In the genomic region with DNA sequence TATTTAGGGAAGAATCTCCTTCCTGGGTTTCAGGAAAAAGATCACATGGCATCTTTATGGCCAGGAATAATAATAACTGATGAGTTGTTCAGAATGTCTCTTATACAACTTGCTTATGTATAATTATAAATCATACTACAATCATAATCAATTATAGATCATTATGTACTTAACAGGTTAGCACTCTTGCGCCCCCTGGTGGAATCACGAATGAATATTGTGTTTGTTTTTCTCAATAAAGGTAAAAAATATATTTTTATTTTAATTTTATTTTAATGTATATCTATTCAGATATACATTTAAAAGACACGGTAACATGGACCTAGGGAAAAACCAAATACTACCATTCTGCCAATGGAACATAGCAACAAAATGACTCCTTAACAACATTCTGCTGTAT, we compare ENCODE assay signal across 8 mouse cellular contexts.
DNase-seq lines count a peak whose midpoint lies in the region; ATAC-seq lines count a peak whose summit lies in the region.

No protein-coding gene starts in this region.

- DNase-seq in heart, postnatal 4 days: peak; percentile 36
- DNase-seq in heart, adult 9 months (ENCODE audit: low spot score in 2 of 2): no peak
- DNase-seq in urinary bladder, postnatal 14 days (ENCODE audit: low spot score): peak; percentile 29
- DNase-seq in urinary bladder, postnatal 4 days (ENCODE audit: low spot score in 2 of 2): no peak
- peak; percentile 7 for DNase-seq in embryo, embryonic 9.5 days (ENCODE audit: extremely low spot score)
- peak; percentile 26 for DNase-seq in thymus, postnatal 0 days (ENCODE audit: low spot score)

- ATAC-seq in granulocyte monocyte progenitor cell, adult 5-6 weeks (replicated peaks; ENCODE audit: poor library complexity, severe bottlenecking): no peak
- no peak for ATAC-seq in megakaryocyte-erythroid progenitor cell, adult 5-6 weeks (replicated peaks; ENCODE audit: low FRiP score, low TSS enrichment, poor library complexity, severe bottlenecking)

Comparison
In these comparisons a context has a peak if more than half of its experiments do, and no peak if none do; other contexts are left out.
1. DNase-seq: peak in heart, postnatal 4 days (single experiment), urinary bladder, postnatal 14 days (single experiment), embryo, embryonic 9.5 days (single experiment) and thymus, postnatal 0 days (single experiment); none in heart, adult 9 months (0 of 2) and urinary bladder, postnatal 4 days (0 of 2).